Mouse (Mus musculus): ENCODE data around the gene E130311K13Rik. TPM values are rescaled to one million over a fixed set of nuclear protein-coding genes. Genes with fewer than 3 reads are reported as not detected.
A peak's percentile ranks its signal among the peaks of the same experiment; 100 is the strongest.

E130311K13Rik gene
- polyA plus RNA-seq (2012; rRNA removed) = 2.4 and 3.9 TPM in 2 replicates

- peak; percentile 23 for DNase-seq (ENCODE audit: low read depth)
These were observed at the start of gene E130311K13Rik for GRCm38 (mm10) chr3:63928878-63929859. TSS of gene E130311K13Rik (minus strand) at chr3:63929472.

- DNase-seq (ENCODE audit: low read depth) = no peak
These were observed 48.6 kb upstream of the E130311K13Rik start for GRCm38 (mm10) chr3:63977895-63978294.

GRCm38 (mm10) chr3:63975955-63976908 is 47.0 kb upstream of the E130311K13Rik start, which contains the start of gene Gmps:
TSS of gene Gmps (plus strand) at chr3:63976106.
- no peak for DNase-seq (ENCODE audit: low read depth)

GRCm38 (mm10) chr3:63965929-63966328 is 36.7 kb upstream of the E130311K13Rik start:
- no peak for DNase-seq (ENCODE audit: low read depth)

- no peak for DNase-seq (ENCODE audit: low read depth)
These were observed 35.6 kb upstream of the E130311K13Rik start for GRCm38 (mm10) chr3:63964922-63965249.

- peak; percentile 99 for DNase-seq (ENCODE audit: low read depth)
These were observed 35.0 kb upstream of the E130311K13Rik start, which contains the start of gene Slc33a1 for GRCm38 (mm10) chr3:63964100-63964921. TSS of gene Slc33a1 (minus strand) at chr3:63964768.

GRCm38 (mm10) chr3:63963421-63964099 is 34.3 kb upstream of the E130311K13Rik start:
- DNase-seq (ENCODE audit: low read depth) = no peak

GRCm38 (mm10) chr3:63949837-63950236 is 20.6 kb upstream of the E130311K13Rik start:
- no peak for DNase-seq (ENCODE audit: low read depth)

GRCm38 (mm10) chr3:63941204-63941850 is 12.1 kb upstream of the E130311K13Rik start:
- DNase-seq (ENCODE audit: low read depth) = no peak

- DNase-seq (ENCODE audit: low read depth) = no peak
These were observed 9.7 kb upstream of the E130311K13Rik start for GRCm38 (mm10) chr3:63938928-63939327.

- no peak for DNase-seq (ENCODE audit: low read depth)
These were observed 9.6 kb downstream of the E130311K13Rik start for GRCm38 (mm10) chr3:63919634-63920033.

- no peak for DNase-seq (ENCODE audit: low read depth)
These were observed 19.0 kb downstream of the E130311K13Rik start for GRCm38 (mm10) chr3:63910301-63910700.

GRCm38 (mm10) chr3:63905241-63905640 is 24.0 kb downstream of the E130311K13Rik start:
- no peak for DNase-seq (ENCODE audit: low read depth)

GRCm38 (mm10) chr3:63904157-63904556 is 25.1 kb downstream of the E130311K13Rik start:
- no peak for DNase-seq (ENCODE audit: low read depth)

GRCm38 (mm10) chr3:63900021-63900571 is 29.2 kb downstream of the E130311K13Rik start:
- no peak for DNase-seq (ENCODE audit: low read depth)

- no peak for DNase-seq (ENCODE audit: low read depth)
These were observed 30.0 kb downstream of the E130311K13Rik start, which contains the start of gene Plch1 for GRCm38 (mm10) chr3:63899309-63899695. TSS of gene Plch1 (minus strand) at chr3:63899472.

GRCm38 (mm10) chr3:63898581-63899308 is 30.5 kb downstream of the E130311K13Rik start:
- no peak for DNase-seq (ENCODE audit: low read depth)

- no peak for DNase-seq (ENCODE audit: low read depth)
These were observed 32.1 kb downstream of the E130311K13Rik start for GRCm38 (mm10) chr3:63897177-63897576.

GRCm38 (mm10) chr3:63896303-63896702 is 33.0 kb downstream of the E130311K13Rik start:
- DNase-seq (ENCODE audit: low read depth) = no peak
